Mouse (Mus musculus): Measurements from ENCODE around the gene Gm20671. TPM values are rescaled to one million over a fixed set of nuclear protein-coding genes. Genes with fewer than 3 reads are reported as not detected.
A peak's percentile ranks its signal among the peaks of the same experiment; 100 is the strongest.
"Not testable (repeated sequence)": the region's sequence is repeated elsewhere in the genome, so short reads cannot be mapped to it uniquely, and the experiment has no call there.

The Gm20671 gene
- polyA plus RNA-seq, 1 experiment from 2014 or later = not detected

GRCm38 (mm10) chr5:32784726-32785125 is 42.2 kb downstream of the Gm20671 start:
- H3K4me1 ChIP-seq (replicated peaks) = peaks cover 4% of the 10 kb centered on the region; the same call in 1 of the 2 replicates
- no peak for ATAC-seq (ENCODE audit: insufficient number of reproducible peaks, insufficient read depth, low FRiP score, low TSS enrichment, low read depth)
- WGBS = 30% methylated on average over 5 of the region's 5 CpGs
- peak overlapping the region; percentile 77 for H3K4me3 ChIP-seq (replicated peaks)
- H3K27me3 ChIP-seq = no peaks in the 10 kb centered on the region
- peak overlapping the region; percentile 73 for H3K4me2 ChIP-seq
- H3K9ac ChIP-seq (replicated peaks) = peak overlapping the region; percentile 65
- H3K36me3 ChIP-seq = peaks cover 18% of the 10 kb centered on the region
- H3K27ac ChIP-seq = 0 out of 2 replicates have a peak overlapping the region, but pooled peaks have one; percentile 31
- H3K9me3 ChIP-seq = no peaks in the 10 kb centered on the region

GRCm38 (mm10) chr5:32781596-32781995 is 45.3 kb downstream of the Gm20671 start:
- H3K27me3 ChIP-seq = no peaks in the 10 kb centered on the region
- no peak overlapping the region for H3K9ac ChIP-seq (replicated peaks)
- H3K4me1 ChIP-seq (replicated peaks) = peaks cover 4% of the 10 kb centered on the region; the same call in 1 of the 2 replicates
- no peak overlapping the region for H3K4me2 ChIP-seq
- no peaks in the 10 kb centered on the region for H3K9me3 ChIP-seq
- no peak overlapping the region for H3K4me3 ChIP-seq (replicated peaks)
- H3K27ac ChIP-seq = no peak overlapping the region
- 96% methylated on average over 5 of the region's 5 CpGs for WGBS
- peaks cover 5% of the 10 kb centered on the region; the same call in 1 of the 2 replicates for H3K36me3 ChIP-seq
- ATAC-seq (ENCODE audit: insufficient number of reproducible peaks, insufficient read depth, low FRiP score, low TSS enrichment, low read depth) = no peak

- Histone ChIP-seq H3K4me1 (replicated peaks) (no peaks in the 10 kb centered on the region), H3K4me3 (replicated peaks) (no peak overlapping the region), H3K9me3 (no peaks in the 10 kb centered on the region), H3K27me3 (no peaks in the 10 kb centered on the region), H3K27ac (no peak overlapping the region), H3K36me3 (peaks cover 16% of the 10 kb centered on the region), H3K9ac (replicated peaks) (no peak overlapping the region), H3K4me2 (no peak overlapping the region)
- 88% methylated on average over 3 of the region's 3 CpGs for WGBS
- no peak for ATAC-seq (ENCODE audit: insufficient number of reproducible peaks, insufficient read depth, low FRiP score, low TSS enrichment, low read depth)
These were observed 48.7 kb downstream of the Gm20671 start for GRCm38 (mm10) chr5:32778168-32778567.

GRCm38 (mm10) chr5:32772361-32772760 is 54.5 kb downstream of the Gm20671 start:
- H3K9ac ChIP-seq (replicated peaks) = no peak overlapping the region
- H3K4me1 ChIP-seq (replicated peaks) = no peaks in the 10 kb centered on the region
- H3K27me3 ChIP-seq = no peaks in the 10 kb centered on the region
- ATAC-seq (ENCODE audit: insufficient number of reproducible peaks, insufficient read depth, low FRiP score, low TSS enrichment, low read depth) = no peak
- no peak overlapping the region for H3K4me3 ChIP-seq (replicated peaks)
- WGBS = 69% methylated on average over 2 of the region's 2 CpGs
- no peak overlapping the region for H3K4me2 ChIP-seq
- peaks cover 34% of the 10 kb centered on the region for H3K36me3 ChIP-seq
- no peaks in the 10 kb centered on the region for H3K9me3 ChIP-seq
- H3K27ac ChIP-seq = no peak overlapping the region

GRCm38 (mm10) chr5:32767636-32768373 is 59.1 kb downstream of the Gm20671 start:
- Histone ChIP-seq H3K27ac (no peak overlapping the region), H3K4me3 (replicated peaks) (no peak overlapping the region), H3K4me2 (no peak overlapping the region), H3K27me3 (no peaks in the 10 kb centered on the region), H3K9me3 (no peaks in the 10 kb centered on the region), H3K4me1 (replicated peaks) (no peaks in the 10 kb centered on the region), H3K36me3 (peaks cover 40% of the 10 kb centered on the region), H3K9ac (replicated peaks) (no peak overlapping the region)
- no peak for ATAC-seq (ENCODE audit: insufficient number of reproducible peaks, insufficient read depth, low FRiP score, low TSS enrichment, low read depth)
- 88% methylated on average over 4 of the region's 4 CpGs for WGBS

- no peak overlapping the region for H3K27ac ChIP-seq
- no peak overlapping the region for H3K9ac ChIP-seq (replicated peaks)
- no peaks in the 10 kb centered on the region for H3K9me3 ChIP-seq
- no peaks in the 10 kb centered on the region for H3K27me3 ChIP-seq
- peaks cover 39% of the 10 kb centered on the region for H3K36me3 ChIP-seq
- H3K4me2 ChIP-seq = no peak overlapping the region
- no peak overlapping the region for H3K4me3 ChIP-seq (replicated peaks)
- no peaks in the 10 kb centered on the region for H3K4me1 ChIP-seq (replicated peaks)
- no peak for ATAC-seq (ENCODE audit: insufficient number of reproducible peaks, insufficient read depth, low FRiP score, low TSS enrichment, low read depth)
- 100% methylated on average over 3 of the region's 3 CpGs for WGBS
These were observed 59.9 kb downstream of the Gm20671 start for GRCm38 (mm10) chr5:32767004-32767403.

- ATAC-seq (ENCODE audit: insufficient number of reproducible peaks, insufficient read depth, low FRiP score, low TSS enrichment, low read depth) = no peak
- H3K4me1 ChIP-seq (replicated peaks) = no peaks in the 10 kb centered on the region
- H3K9ac ChIP-seq (replicated peaks) = no peak overlapping the region
- H3K27me3 ChIP-seq = no peaks in the 10 kb centered on the region
- H3K9me3 ChIP-seq = no peaks in the 10 kb centered on the region
- H3K4me3 ChIP-seq (replicated peaks) = no peak overlapping the region
- no peak overlapping the region for H3K4me2 ChIP-seq
- no peak overlapping the region for H3K27ac ChIP-seq
- 91% methylated on average over 5 of the region's 5 CpGs for WGBS
- H3K36me3 ChIP-seq = peaks cover 33% of the 10 kb centered on the region
These were observed 65.3 kb downstream of the Gm20671 start for GRCm38 (mm10) chr5:32761566-32762140.

- no peak for ATAC-seq (ENCODE audit: insufficient number of reproducible peaks, insufficient read depth, low FRiP score, low TSS enrichment, low read depth)
- Histone ChIP-seq H3K4me2 (no peak overlapping the region), H3K36me3 (peaks cover 33% of the 10 kb centered on the region), H3K4me3 (replicated peaks) (no peak overlapping the region), H3K4me1 (replicated peaks) (no peaks in the 10 kb centered on the region), H3K27me3 (no peaks in the 10 kb centered on the region), H3K9ac (replicated peaks) (no peak overlapping the region), H3K9me3 (no peaks in the 10 kb centered on the region), H3K27ac (no peak overlapping the region)
- 71% methylated on average over 3 of the region's 3 CpGs for WGBS
These were observed 66.1 kb downstream of the Gm20671 start for GRCm38 (mm10) chr5:32760787-32761186.

GRCm38 (mm10) chr5:32760352-32760751 is 66.6 kb downstream of the Gm20671 start:
- H3K4me2 ChIP-seq; H3K4me3 ChIP-seq (replicated peaks); H3K27ac ChIP-seq; H3K27me3 ChIP-seq; H3K9ac ChIP-seq (replicated peaks); ATAC-seq (ENCODE audit: insufficient number of reproducible peaks, insufficient read depth, low FRiP score, low TSS enrichment, low read depth); H3K9me3 ChIP-seq; H3K4me1 ChIP-seq (replicated peaks): not testable (repeated sequence)
- H3K36me3 ChIP-seq = peaks cover 33% of the 10 kb centered on the region
- WGBS = 95% methylated on average over 18 of the region's 18 CpGs

GRCm38 (mm10) chr5:32759662-32760061 is 67.2 kb downstream of the Gm20671 start:
- Histone ChIP-seq H3K4me3 (replicated peaks) (no peak overlapping the region), H3K4me1 (replicated peaks) (no peaks in the 10 kb centered on the region), H3K9ac (replicated peaks) (no peak overlapping the region), H3K9me3 (no peaks in the 10 kb centered on the region), H3K4me2 (no peak overlapping the region), H3K27me3 (no peaks in the 10 kb centered on the region), H3K36me3 (peaks cover 31% of the 10 kb centered on the region), H3K27ac (no peak overlapping the region)
- no peak for ATAC-seq (ENCODE audit: insufficient number of reproducible peaks, insufficient read depth, low FRiP score, low TSS enrichment, low read depth)
- WGBS = 79% methylated on average over 2 of the region's 2 CpGs

- Histone ChIP-seq H3K4me2 (no peak overlapping the region), H3K9me3 (no peaks in the 10 kb centered on the region), H3K27ac (no peak overlapping the region), H3K36me3 (peaks cover 2% of the 10 kb centered on the region; the same call in 1 of the 2 replicates), H3K9ac (replicated peaks) (no peak overlapping the region), H3K4me1 (replicated peaks) (no peaks in the 10 kb centered on the region; the same call in 1 of the 2 replicates), H3K27me3 (no peaks in the 10 kb centered on the region), H3K4me3 (replicated peaks) (no peak overlapping the region)
- WGBS = 92% methylated on average over 8 of the region's 8 CpGs
- ATAC-seq (ENCODE audit: insufficient number of reproducible peaks, insufficient read depth, low FRiP score, low TSS enrichment, low read depth) = no peak
These were observed 70.8 kb downstream of the Gm20671 start for GRCm38 (mm10) chr5:32756141-32756540.
